Mouse (Mus musculus) small intestine, adult 10 weeks (tissue): ENCODE data around the gene Zfp748. TPM values are rescaled to one million over a fixed set of nuclear protein-coding genes. Genes with fewer than 3 reads are reported as not detected.

Experiments
- polyA plus RNA-seq: library from polyadenylated mRNA; stranded (reverse); fragments of 350-450 nt; fragmentation: Illumina TruSeq; extraction: RNeasy Lipid Tissue Mini Kit (QIAGEN cat#74804); gene quantifications from one replicate; pipeline ENCODE4 v1.2.3, GENCODE M21; 2014; ENCODE audit warnings: low replicate concordance

The Zfp748 gene
- polyA plus RNA-seq: 26.7 TPM

GRCm38 (mm10) chr13:67553730-67554129 is at the start of gene Zfp748:
TSS of gene Zfp748 (minus strand) at chr13:67553830.

GRCm38 (mm10) chr13:67525753-67526410 is 27.7 kb downstream of the Zfp748 start, which contains the start of the genes Gm26965 and Zfp87:
TSS of gene Gm26965 (minus strand) at chr13:67526151.
TSS of gene Zfp87 (minus strand) at chr13:67526177.

GRCm38 (mm10) chr13:67500084-67500719 is 53.4 kb downstream of the Zfp748 start, which contains the start of gene Zfp58:
TSS of gene Zfp58 (minus strand) at chr13:67500555.

Other genes with a start within 250 kb of the Zfp748 start
- 1.9 TPM for gene Zfp457, start 247.3 kb downstream of the Zfp748 start, polyA plus RNA-seq
- 33.3 TPM for gene Zfp595, start 221.3 kb downstream of the Zfp748 start, polyA plus RNA-seq
- not detected for gene Gm28044, start 193.3 kb downstream of the Zfp748 start, polyA plus RNA-seq
- gene Zfp953, start 193.2 kb downstream of the Zfp748 start, polyA plus RNA-seq: 19.8 TPM
- gene Gm28041, start 178.1 kb downstream of the Zfp748 start, polyA plus RNA-seq: 1.0 TPM
- 12.1 TPM for gene Zfp456, start 178.0 kb downstream of the Zfp748 start, polyA plus RNA-seq
- gene Zfp429, start 154.0 kb downstream of the Zfp748 start, polyA plus RNA-seq: 37.8 TPM
- gene Zfp459, start 132.4 kb downstream of the Zfp748 start, polyA plus RNA-seq: 6.3 TPM
- gene Zfp874a, start 102.2 kb downstream of the Zfp748 start, polyA plus RNA-seq: 37.0 TPM
- 24.8 TPM for gene Zfp874b, start 69.6 kb downstream of the Zfp748 start, polyA plus RNA-seq
- gene Zfp58, start 53.3 kb downstream of the Zfp748 start, polyA plus RNA-seq: 25.0 TPM
- gene Gm26965, start 27.7 kb downstream of the Zfp748 start, polyA plus RNA-seq: not detected
- 20.5 TPM for gene Zfp87, start 27.7 kb downstream of the Zfp748 start, polyA plus RNA-seq
- 36.9 TPM for gene Zfp729b, start 55.9 kb upstream of the Zfp748 start, polyA plus RNA-seq
- not detected for gene Gm49345, start 83.9 kb upstream of the Zfp748 start, polyA plus RNA-seq
- gene Zfp729a, start 84.0 kb upstream of the Zfp748 start, polyA plus RNA-seq: 31.2 TPM
- 14.0 TPM for gene Zfp738, start 133.2 kb upstream of the Zfp748 start, polyA plus RNA-seq
- gene Zfp65, start 175.3 kb upstream of the Zfp748 start, polyA plus RNA-seq: 33.8 TPM
- 27.4 TPM for gene Zfp85, start 201.4 kb upstream of the Zfp748 start, polyA plus RNA-seq
- 5.1 TPM for gene Zfp493, start 225.9 kb upstream of the Zfp748 start, polyA plus RNA-seq